Mouse (Mus musculus): ENCODE measurements around the gene Rassf2. TPM values are rescaled to one million over a fixed set of nuclear protein-coding genes. Genes with fewer than 3 reads are reported as not detected.

Rassf2 gene
- polyA plus RNA-seq, 1 experiment, result 18.5 TPM

GRCm38 (mm10) chr2:131945225-131945624 lies 84.8 kb downstream of the Rassf2 start:
- Histone ChIP-seq H3K4me1 (ENCODE audit: control insufficient read depth, insufficient read depth, insufficient read length, low read length) (0 out of 2 replicates have a peak, but pooled peaks cover 3% of the 10 kb centered on the region), H3K27ac (replicated peaks; ENCODE audit: low read depth, low read length) (no peak overlapping the region), H3K4me3 (ENCODE audit: insufficient read depth, low read depth, low read length) (no peak overlapping the region)

GRCm38 (mm10) chr2:131944370-131944769 lies 85.7 kb downstream of the Rassf2 start:
- no peak overlapping the region for H3K27ac ChIP-seq (replicated peaks; ENCODE audit: low read depth, low read length)
- H3K4me1 ChIP-seq (ENCODE audit: control insufficient read depth, insufficient read depth, insufficient read length, low read length), result 0 out of 2 replicates have a peak, but pooled peaks cover 3% of the 10 kb centered on the region
- no peak overlapping the region for H3K4me3 ChIP-seq (ENCODE audit: insufficient read depth, low read depth, low read length)

- H3K27ac ChIP-seq (replicated peaks; ENCODE audit: low read depth, low read length), result no peak overlapping the region
- H3K4me1 ChIP-seq (ENCODE audit: control insufficient read depth, insufficient read depth, insufficient read length, low read length), result no peaks in the 10 kb centered on the region
- no peak overlapping the region for H3K4me3 ChIP-seq (ENCODE audit: insufficient read depth, low read depth, low read length)
These were observed 88.6 kb downstream of the Rassf2 start for GRCm38 (mm10) chr2:131941501-131941900.

- Histone ChIP-seq H3K4me3 (ENCODE audit: insufficient read depth, low read depth, low read length) (no peak overlapping the region), H3K4me1 (ENCODE audit: control insufficient read depth, insufficient read depth, insufficient read length, low read length) (no peaks in the 10 kb centered on the region), H3K27ac (replicated peaks; ENCODE audit: low read depth, low read length) (no peak overlapping the region)
These were observed 89.6 kb downstream of the Rassf2 start for GRCm38 (mm10) chr2:131940506-131940905.

Other genes starting within 250 kb of the Rassf2 start
- not detected in 2 replicates for gene Erv3, start 170.5 kb downstream of the Rassf2 start, polyA plus RNA-seq (2012; ENCODE audit: insufficient read depth, insufficient read length, missing spikeins)
- gene Prnp, start 120.3 kb downstream of the Rassf2 start, polyA plus RNA-seq (2012; ENCODE audit: insufficient read depth, insufficient read length, missing spikeins), result 105 and 119 TPM in 2 replicates
- not detected in 2 replicates for gene Prn, start 120.3 kb downstream of the Rassf2 start, polyA plus RNA-seq (2012; ENCODE audit: insufficient read depth, insufficient read length, missing spikeins)
- gene Prnd, start 79.4 kb downstream of the Rassf2 start, polyA plus RNA-seq (2012; ENCODE audit: insufficient read depth, insufficient read length, missing spikeins), result 0.58 and 0.71 TPM in 2 replicates
- gene Slc23a2, start 114.8 kb upstream of the Rassf2 start, polyA plus RNA-seq (2012; ENCODE audit: insufficient read depth, insufficient read length, missing spikeins), result 4.5 and 12.3 TPM in 2 replicates
- gene Tmem230, start 217.5 kb upstream of the Rassf2 start, polyA plus RNA-seq (2012; ENCODE audit: insufficient read depth, insufficient read length, missing spikeins), result 24.9 and 31.3 TPM in 2 replicates
- gene Pcna, start 223.1 kb upstream of the Rassf2 start, polyA plus RNA-seq (2012; ENCODE audit: insufficient read depth, insufficient read length, missing spikeins), result 46.7 and 56.1 TPM in 2 replicates
- 27.4 and 37.3 TPM in 2 replicates for gene Cds2, start 232.9 kb upstream of the Rassf2 start, polyA plus RNA-seq (2012; ENCODE audit: insufficient read depth, insufficient read length, missing spikeins)

All from brown adipose tissue, adult 24 weeks (tissue).